Mouse (Mus musculus): ENCODE results near the gene A630089N07Rik. TPM values are rescaled to one million over a fixed set of nuclear protein-coding genes. Genes with fewer than 3 reads are reported as not detected.
A peak's percentile ranks its signal among the peaks of the same experiment; 100 is the strongest.
"Not testable (repeated sequence)": the region's sequence is repeated elsewhere in the genome, so short reads cannot be mapped to it uniquely, and the experiment has no call there.

A630089N07Rik gene
- polyA plus RNA-seq (2014; fragmentation: Nextera tagmentation; extraction: Ambion mirVana) = 15.3 and 16.7 TPM in 2 replicates

DNA sequence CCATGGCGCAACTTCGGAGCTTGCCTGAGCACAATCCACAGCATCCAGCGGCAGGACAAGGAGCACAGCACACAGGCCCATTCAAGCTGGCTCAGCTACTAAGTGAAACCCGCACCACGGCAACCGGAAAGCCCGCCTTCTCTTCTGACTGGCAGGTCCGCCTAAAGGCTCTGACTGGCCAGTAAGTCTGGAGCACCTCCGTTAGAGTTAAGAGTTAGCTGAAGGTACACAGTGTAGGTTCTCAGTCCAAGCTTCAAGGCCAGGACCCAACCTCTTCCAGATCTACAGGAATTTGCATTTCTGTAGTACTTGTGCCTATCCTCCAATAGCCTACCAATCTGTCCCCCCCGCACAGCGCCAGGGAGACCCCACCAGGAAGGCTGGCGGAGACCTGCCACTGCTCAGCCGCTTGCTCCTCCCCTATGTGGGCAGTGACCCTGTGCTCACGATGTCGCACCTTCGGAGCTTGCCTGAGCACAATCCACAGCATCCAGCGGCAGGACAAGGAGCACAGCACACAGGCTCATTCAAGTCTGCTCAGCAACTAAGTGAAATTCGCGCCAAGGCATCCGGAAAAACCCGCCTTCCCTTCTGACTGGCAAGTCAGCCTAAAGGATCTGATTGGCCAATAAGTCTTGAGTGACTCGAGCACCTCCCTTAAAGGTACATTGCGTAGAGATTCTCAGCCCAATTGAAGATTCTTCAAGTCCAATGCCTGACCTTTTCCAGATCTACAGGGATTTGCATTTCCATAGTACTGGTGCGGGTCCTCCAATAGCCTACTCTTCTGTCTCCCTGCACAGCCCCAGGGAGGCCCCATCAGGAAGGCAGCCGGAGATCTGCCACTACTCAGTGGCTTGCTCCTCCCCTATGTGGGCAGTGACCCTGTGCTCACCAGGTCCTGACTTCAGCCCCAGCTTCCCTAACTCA lies at the start of gene A630089N07Rik:
Gene A630089N07Rik (minus strand): TSS at position 562 of the 930 bp plus-strand sequence.
- peak within 1 kb of the TSS; percentile 68 for H3K4me2 ChIP-seq
- not testable (repeated sequence) for H3K36me3 ChIP-seq (ENCODE audit: control insufficient read depth, insufficient read depth, low read length); H3K27me3 ChIP-seq (ENCODE audit: control insufficient read depth, insufficient read depth, low read length); H3K4me1 ChIP-seq (ENCODE audit: control insufficient read depth, insufficient read depth, low read length); H3K9me3 ChIP-seq (replicated peaks; ENCODE audit: control insufficient read depth, low read length)
- peak within 1 kb of the TSS; percentile 74 for H3K9ac ChIP-seq (ENCODE audit: low read depth, low read length)
- peak within 1 kb of the TSS; percentile 70 for H3K27ac ChIP-seq (ENCODE audit: low read depth, low read length)
- under 1% methylated on average over 25 of the region's 25 CpGs for WGBS (ENCODE audit: insufficient replicate concordance)
- peak within 1 kb of the TSS; percentile 75 for H3K4me3 ChIP-seq (ENCODE audit: low read depth, low read length)
- peak; percentile 98 for ATAC-seq (replicated peaks; ENCODE audit: insufficient number of reproducible peaks, low FRiP score, low TSS enrichment)

GRCm38 (mm10) chr16:98107109-98107508 lies 24.9 kb upstream of the A630089N07Rik start:
- WGBS (ENCODE audit: insufficient replicate concordance) = 91% methylated on average over 11 of the region's 11 CpGs
- H3K4me1 ChIP-seq (ENCODE audit: control insufficient read depth, insufficient read depth, low read length) = no peaks in the 10 kb centered on the region
- no peak overlapping the region for H3K4me3 ChIP-seq (ENCODE audit: low read depth, low read length)
- H3K9ac ChIP-seq (ENCODE audit: low read depth, low read length) = no peak overlapping the region
- ATAC-seq (replicated peaks; ENCODE audit: insufficient number of reproducible peaks, low FRiP score, low TSS enrichment) = no peak
- H3K36me3 ChIP-seq (ENCODE audit: control insufficient read depth, insufficient read depth, low read length) = no peaks in the 10 kb centered on the region
- no peak overlapping the region for H3K27ac ChIP-seq (ENCODE audit: low read depth, low read length)
- H3K9me3 ChIP-seq (replicated peaks; ENCODE audit: control insufficient read depth, low read length) = peaks cover 3% of the 10 kb centered on the region; the same call in 1 of the 2 replicates
- H3K27me3 ChIP-seq (ENCODE audit: control insufficient read depth, insufficient read depth, low read length) = no peaks in the 10 kb centered on the region
- no peak overlapping the region for H3K4me2 ChIP-seq

GRCm38 (mm10) chr16:98081550-98081888 lies 731 bp downstream of the A630089N07Rik start:
- H3K9ac ChIP-seq (ENCODE audit: low read depth, low read length) = peak overlapping the region; percentile 74
- H3K27me3 ChIP-seq (ENCODE audit: control insufficient read depth, insufficient read depth, low read length); H3K36me3 ChIP-seq (ENCODE audit: control insufficient read depth, insufficient read depth, low read length); H3K9me3 ChIP-seq (replicated peaks; ENCODE audit: control insufficient read depth, low read length); H3K4me1 ChIP-seq (ENCODE audit: control insufficient read depth, insufficient read depth, low read length); H3K27ac ChIP-seq (ENCODE audit: low read depth, low read length): not testable (repeated sequence)
- H3K4me2 ChIP-seq = peak overlapping the region; percentile 68
- ATAC-seq (replicated peaks; ENCODE audit: insufficient number of reproducible peaks, low FRiP score, low TSS enrichment) = 0 out of 2 replicates have a peak, but pooled peaks have one; percentile 7
- under 1% methylated on average over 9 of the region's 9 CpGs for WGBS (ENCODE audit: insufficient replicate concordance)
- H3K4me3 ChIP-seq (ENCODE audit: low read depth, low read length) = peak overlapping the region; percentile 75

DNA sequence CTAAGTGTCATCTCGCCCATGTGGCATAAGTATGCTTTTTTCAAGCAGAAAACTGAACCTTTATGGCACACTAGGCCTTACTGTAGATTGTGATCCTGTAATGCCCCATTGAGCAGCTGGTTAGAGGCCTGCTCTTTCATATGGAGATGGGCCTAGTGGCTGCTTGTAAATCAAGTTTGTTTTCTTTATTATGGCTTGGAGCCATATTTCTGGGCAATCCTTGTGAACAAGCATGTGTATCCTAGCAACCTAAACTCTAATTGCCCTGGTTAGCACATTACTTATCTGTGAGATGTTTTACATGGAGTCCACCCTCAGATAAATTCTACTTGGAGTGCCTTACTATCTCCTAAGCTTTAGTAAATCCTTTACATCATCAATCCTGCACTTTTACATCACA lies 1.1 kb downstream of the A630089N07Rik start:
- 74% methylated on average over 1 of the region's 1 CpGs for WGBS (ENCODE audit: insufficient replicate concordance)
- not testable (repeated sequence) for H3K27ac ChIP-seq (ENCODE audit: low read depth, low read length); ATAC-seq (replicated peaks; ENCODE audit: insufficient number of reproducible peaks, low FRiP score, low TSS enrichment)

GRCm38 (mm10) chr16:98079382-98079781 lies 2.9 kb downstream of the A630089N07Rik start:
- not testable (repeated sequence) for H3K4me3 ChIP-seq (ENCODE audit: low read depth, low read length); H3K36me3 ChIP-seq (ENCODE audit: control insufficient read depth, insufficient read depth, low read length); H3K27ac ChIP-seq (ENCODE audit: low read depth, low read length); H3K4me1 ChIP-seq (ENCODE audit: control insufficient read depth, insufficient read depth, low read length); H3K4me2 ChIP-seq; H3K9me3 ChIP-seq (replicated peaks; ENCODE audit: control insufficient read depth, low read length); H3K9ac ChIP-seq (ENCODE audit: low read depth, low read length); H3K27me3 ChIP-seq (ENCODE audit: control insufficient read depth, insufficient read depth, low read length); ATAC-seq (replicated peaks; ENCODE audit: insufficient number of reproducible peaks, low FRiP score, low TSS enrichment)
- WGBS (ENCODE audit: insufficient replicate concordance) = 84% methylated on average over 3 of the region's 3 CpGs

More for the DNA sequence above, 1.1 kb downstream of the A630089N07Rik start:
- H3K36me3 ChIP-seq (ENCODE audit: control insufficient read depth, insufficient read depth, low read length); H3K27me3 ChIP-seq (ENCODE audit: control insufficient read depth, insufficient read depth, low read length); H3K4me1 ChIP-seq (ENCODE audit: control insufficient read depth, insufficient read depth, low read length); H3K9me3 ChIP-seq (replicated peaks; ENCODE audit: control insufficient read depth, low read length): not testable (repeated sequence)
- Histone ChIP-seq H3K4me3 (ENCODE audit: low read depth, low read length) (peak overlapping the region; percentile 75), H3K9ac (ENCODE audit: low read depth, low read length) (peak overlapping the region; percentile 74), H3K4me2 (peak overlapping the region; percentile 68)

DNA sequence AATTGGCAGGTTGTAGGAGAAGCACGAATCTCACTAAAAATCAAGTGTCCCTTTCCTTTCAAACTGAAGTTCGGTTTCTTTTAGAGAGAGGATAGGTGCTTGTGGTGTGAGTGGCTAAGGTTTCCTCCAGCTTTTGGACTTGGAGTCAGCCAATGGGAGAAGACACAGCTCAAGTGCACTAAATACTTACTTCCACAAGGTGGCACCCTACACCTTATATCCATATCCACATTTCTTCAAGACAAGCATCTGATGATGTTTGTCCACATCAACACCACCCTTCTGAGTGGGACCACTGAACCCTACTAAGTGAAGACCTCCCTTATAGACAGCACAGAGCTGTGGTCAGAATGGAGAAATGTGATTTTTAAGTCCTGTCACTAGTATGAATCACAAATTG lies 40.6 kb downstream of the A630089N07Rik start:
- ATAC-seq (replicated peaks; ENCODE audit: insufficient number of reproducible peaks, low FRiP score, low TSS enrichment) = no peak
- WGBS (ENCODE audit: insufficient replicate concordance) = 70% methylated on average over 2 of the region's 2 CpGs
- no peak overlapping the region for H3K4me3 ChIP-seq (ENCODE audit: low read depth, low read length)
- H3K9me3 ChIP-seq (replicated peaks; ENCODE audit: control insufficient read depth, low read length) = 0 out of 2 replicates have a peak, but pooled peaks cover 4% of the 10 kb centered on the region
- H3K4me2 ChIP-seq = no peak overlapping the region
- H3K36me3 ChIP-seq (ENCODE audit: control insufficient read depth, insufficient read depth, low read length) = no peaks in the 10 kb centered on the region
- no peak overlapping the region for H3K27ac ChIP-seq (ENCODE audit: low read depth, low read length)
- no peak overlapping the region for H3K9ac ChIP-seq (ENCODE audit: low read depth, low read length)
- no peaks in the 10 kb centered on the region for H3K27me3 ChIP-seq (ENCODE audit: control insufficient read depth, insufficient read depth, low read length)
- H3K4me1 ChIP-seq (ENCODE audit: control insufficient read depth, insufficient read depth, low read length) = no peaks in the 10 kb centered on the region

DNA sequence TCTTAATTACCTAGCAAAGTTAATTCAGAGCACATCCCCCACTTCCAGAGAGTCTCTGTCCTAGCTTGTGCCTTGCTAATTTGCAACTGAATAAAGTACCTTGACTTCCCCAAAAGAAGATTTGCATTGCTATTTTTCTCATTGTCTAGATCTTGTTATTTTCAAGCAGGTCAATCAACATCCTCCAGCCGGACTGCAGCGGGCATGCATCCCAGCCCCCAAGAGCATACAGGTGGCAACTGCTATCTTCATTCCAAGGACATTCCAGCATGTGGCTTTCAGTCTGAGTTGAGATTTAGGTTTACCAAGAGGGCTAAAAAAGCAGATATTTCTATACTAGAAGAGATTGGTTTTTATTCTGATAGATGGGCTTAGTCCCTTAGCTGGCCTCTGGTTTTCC lies 47.3 kb downstream of the A630089N07Rik start:
- not testable (repeated sequence) for H3K9me3 ChIP-seq (replicated peaks; ENCODE audit: control insufficient read depth, low read length); H3K27me3 ChIP-seq (ENCODE audit: control insufficient read depth, insufficient read depth, low read length); ATAC-seq (replicated peaks; ENCODE audit: insufficient number of reproducible peaks, low FRiP score, low TSS enrichment); H3K4me2 ChIP-seq; H3K4me3 ChIP-seq (ENCODE audit: low read depth, low read length); H3K27ac ChIP-seq (ENCODE audit: low read depth, low read length); H3K36me3 ChIP-seq (ENCODE audit: control insufficient read depth, insufficient read depth, low read length); H3K9ac ChIP-seq (ENCODE audit: low read depth, low read length); H3K4me1 ChIP-seq (ENCODE audit: control insufficient read depth, insufficient read depth, low read length)
- 95% methylated on average over 2 of the region's 2 CpGs for WGBS (ENCODE audit: insufficient replicate concordance)

- not testable (repeated sequence) for H3K9ac ChIP-seq (ENCODE audit: low read depth, low read length); H3K4me3 ChIP-seq (ENCODE audit: low read depth, low read length); H3K4me2 ChIP-seq; ATAC-seq (replicated peaks; ENCODE audit: insufficient number of reproducible peaks, low FRiP score, low TSS enrichment); H3K27ac ChIP-seq (ENCODE audit: low read depth, low read length); H3K27me3 ChIP-seq (ENCODE audit: control insufficient read depth, insufficient read depth, low read length); H3K4me1 ChIP-seq (ENCODE audit: control insufficient read depth, insufficient read depth, low read length); H3K36me3 ChIP-seq (ENCODE audit: control insufficient read depth, insufficient read depth, low read length); H3K9me3 ChIP-seq (replicated peaks; ENCODE audit: control insufficient read depth, low read length)
- WGBS (ENCODE audit: insufficient replicate concordance) = 82% methylated on average over 8 of the region's 8 CpGs
Measured at GRCm38 (mm10) chr16:98026186-98026585, 56.1 kb downstream of the A630089N07Rik start.
